Mouse (Mus musculus) midbrain, embryonic 10.5 days (tissue): ENCODE data around the gene Mxd1. TPM values are rescaled to one million over a fixed set of nuclear protein-coding genes. Genes with fewer than 3 reads are reported as not detected.
A peak's percentile ranks its signal among the peaks of the same experiment; 100 is the strongest.

ENCODE experiments used
- DNase-seq: peaks from one replicate; pipeline ENCODE4 v3.0.0-alpha.2; 2017; ENCODE audit warnings: low spot score
- H3K27ac ChIP-seq: fragments of 300-500 bp; sonication (generic); replicated peaks from 2 replicates; pipeline ENCODE4 v1.5.1; 2016; ENCODE audit warnings: mild to moderate bottlenecking
- H3K27me3 ChIP-seq: fragments of 300-500 bp; sonication (generic); 2 replicates; pipeline ENCODE4 v1.6.1; 2016; ENCODE audit warnings: low read depth, mild to moderate bottlenecking; ENCODE audit not compliant: poor library complexity, severe bottlenecking
- H3K36me3 ChIP-seq: fragments of 300-500 bp; sonication (generic); 2 replicates; pipeline ENCODE4 v1.6.1; 2016; ENCODE audit warnings: mild to moderate bottlenecking, moderate library complexity
- H3K4me1 ChIP-seq: fragments of 300-500 bp; sonication (generic); 2 replicates; pipeline ENCODE4 v1.6.1; 2016
- H3K4me3 ChIP-seq: fragments of 300-500 bp; sonication (generic); 2 replicates; pipeline ENCODE4 v1.5.1; 2016; ENCODE audit warnings: mild to moderate bottlenecking, moderate library complexity
- H3K9me3 ChIP-seq: fragments of 300-500 bp; sonication (generic); replicated peaks from 2 replicates; pipeline ENCODE4 v1.6.1; 2016; ENCODE audit warnings: mild to moderate bottlenecking
- WGBS: fragments of 180-500 bp; shearing (Covaris S2); methylation state at CpG from one replicate; pipeline ENCODE4 v1.1.7; 2016; 5-methylcytosine and 5-hydroxymethylcytosine counted together
- polyA plus RNA-seq: library from polyadenylated mRNA; unstranded; fragments of >200 nt; fragmentation: Nextera tagmentation; extraction: Ambion mirVana; gene quantifications from 2 replicates; pipeline ENCODE4 v1.2.1, GENCODE M21; 2016

Gene Mxd1
- polyA plus RNA-seq, 1 experiment from 2014 or later, result 9.1 TPM

DNA sequence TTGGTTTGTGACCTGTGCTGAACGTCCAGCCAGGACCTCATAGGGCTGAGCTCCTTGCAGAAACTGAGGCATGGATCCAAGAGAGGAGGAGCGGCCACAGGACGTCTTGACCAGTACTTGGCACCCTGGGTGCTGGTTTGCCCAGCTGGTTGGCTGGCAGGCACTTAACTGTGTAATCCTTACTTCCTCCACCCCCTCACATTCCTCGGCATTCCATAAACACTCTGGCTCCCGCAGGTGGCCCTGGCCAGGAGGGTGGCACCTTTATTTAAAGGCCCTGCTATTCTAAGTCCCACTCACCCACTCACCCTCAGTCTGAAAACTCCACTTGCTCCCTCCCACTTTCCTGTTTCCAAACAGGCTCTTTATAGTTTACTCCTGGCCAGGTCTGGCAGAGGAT, 58.2 kb downstream of the Mxd1 start:
- Histone ChIP-seq H3K9me3 (no peaks in the 10 kb centered on the region), H3K36me3 (no peaks in the 10 kb centered on the region), H3K27ac (no peak overlapping the region), H3K27me3 (no peaks in the 10 kb centered on the region), H3K4me3 (no peak overlapping the region), H3K4me1 (no peaks in the 10 kb centered on the region)
- no peak for DNase-seq
- WGBS, result 55% methylated on average over 5 of the region's 5 CpGs

DNA sequence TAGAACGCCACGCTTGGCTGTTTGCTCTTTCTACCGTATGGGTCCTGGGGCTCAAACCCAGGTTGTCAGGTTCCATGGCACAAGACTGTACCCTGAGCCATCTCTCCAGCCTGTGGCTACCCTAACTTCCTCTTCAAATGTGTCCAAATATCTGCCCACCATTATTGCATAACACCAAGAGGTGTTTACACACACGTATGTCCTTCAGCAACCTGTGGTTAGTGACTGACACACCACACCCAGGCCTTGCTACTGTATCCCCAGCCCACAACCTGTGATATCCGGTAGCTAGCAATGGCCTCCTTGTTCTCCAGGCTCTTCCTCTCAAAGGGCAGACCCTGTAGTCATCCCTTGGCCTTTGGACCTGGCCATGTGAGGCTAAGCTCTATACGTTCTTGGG, 59.7 kb downstream of the Mxd1 start:
- H3K4me1 ChIP-seq, result no peaks in the 10 kb centered on the region
- no peaks in the 10 kb centered on the region for H3K27me3 ChIP-seq
- H3K27ac ChIP-seq, result no peak overlapping the region
- H3K4me3 ChIP-seq, result no peak overlapping the region
- 90% methylated on average over 6 of the region's 6 CpGs for WGBS
- no peaks in the 10 kb centered on the region for H3K9me3 ChIP-seq
- DNase-seq, result no peak
- H3K36me3 ChIP-seq, result no peaks in the 10 kb centered on the region

DNA sequence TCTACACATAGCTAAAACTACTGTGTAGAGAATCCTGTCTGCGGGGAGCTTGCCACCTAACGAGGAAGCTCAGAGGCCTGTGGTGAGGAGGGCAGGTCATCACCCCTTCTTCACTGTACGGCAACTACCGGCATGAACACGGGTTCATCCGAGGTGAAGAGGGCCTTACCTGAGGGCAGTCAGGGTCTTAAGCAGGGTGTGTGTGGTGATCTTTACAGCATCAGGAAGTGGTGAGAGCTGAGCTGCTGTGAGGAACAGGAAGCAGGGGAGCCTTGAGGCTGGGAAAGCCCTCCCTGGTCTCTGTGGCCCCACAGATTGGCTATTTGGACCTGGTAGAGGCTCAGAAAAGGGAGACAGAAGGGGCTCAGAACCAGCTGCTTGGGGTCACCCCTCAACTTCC, 61.5 kb downstream of the Mxd1 start:
- Histone ChIP-seq H3K27me3 (no peaks in the 10 kb centered on the region), H3K36me3 (no peaks in the 10 kb centered on the region), H3K27ac (no peak overlapping the region), H3K4me3 (no peak overlapping the region), H3K9me3 (no peaks in the 10 kb centered on the region), H3K4me1 (no peaks in the 10 kb centered on the region)
- no peak for DNase-seq
- WGBS, result 83% methylated on average over 6 of the region's 6 CpGs

DNA sequence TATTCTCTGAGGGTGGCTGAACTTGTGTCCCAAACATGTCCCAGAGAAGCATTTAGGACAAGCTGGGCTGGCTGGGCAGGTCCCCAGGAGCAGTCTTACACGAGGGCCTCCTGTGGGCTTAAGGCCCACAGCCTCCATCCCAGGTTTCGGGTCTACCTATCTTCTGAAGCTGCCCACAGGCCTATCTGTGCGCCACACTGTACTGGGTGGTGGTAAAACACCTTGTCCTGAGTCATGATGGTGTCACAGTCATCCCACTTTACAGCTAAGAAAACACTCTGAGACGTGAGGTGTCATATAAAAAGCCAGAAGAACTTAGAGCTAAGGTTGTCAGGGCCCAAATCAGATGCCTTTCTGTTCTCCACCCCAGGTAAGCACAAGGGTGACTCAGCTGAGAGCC, 62.7 kb downstream of the Mxd1 start:
- Histone ChIP-seq H3K27ac (no peak overlapping the region), H3K36me3 (no peaks in the 10 kb centered on the region), H3K9me3 (no peaks in the 10 kb centered on the region), H3K27me3 (no peaks in the 10 kb centered on the region), H3K4me3 (no peak overlapping the region), H3K4me1 (no peaks in the 10 kb centered on the region)
- DNase-seq, result no peak
- WGBS, result 83% methylated on average over 4 of the region's 4 CpGs

DNA sequence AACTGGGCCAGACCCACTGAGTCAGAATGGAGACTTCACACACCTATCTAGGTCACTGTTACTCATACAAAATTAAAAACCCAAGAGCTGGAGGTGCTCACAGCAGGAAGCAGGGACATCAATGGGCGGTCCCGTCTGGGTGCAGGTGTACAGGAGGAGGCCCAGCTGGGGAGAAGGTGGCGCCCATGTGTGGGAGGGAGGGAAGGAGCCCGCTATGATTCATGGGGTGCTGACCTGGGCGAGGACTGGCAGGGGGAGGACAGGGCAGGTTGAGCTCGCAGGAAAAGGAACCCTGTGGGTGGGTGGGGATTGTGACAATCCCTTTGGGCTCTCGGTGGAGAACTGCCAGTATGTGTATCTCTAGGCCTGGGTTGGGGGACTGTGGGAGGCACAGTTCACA, 63.7 kb downstream of the Mxd1 start:
- 76% methylated on average over 7 of the region's 7 CpGs for WGBS
- Histone ChIP-seq H3K9me3 (no peaks in the 10 kb centered on the region), H3K4me3 (no peak overlapping the region), H3K27me3 (no peaks in the 10 kb centered on the region), H3K36me3 (no peaks in the 10 kb centered on the region), H3K27ac (no peak overlapping the region), H3K4me1 (no peaks in the 10 kb centered on the region)
- DNase-seq, result no peak

DNA sequence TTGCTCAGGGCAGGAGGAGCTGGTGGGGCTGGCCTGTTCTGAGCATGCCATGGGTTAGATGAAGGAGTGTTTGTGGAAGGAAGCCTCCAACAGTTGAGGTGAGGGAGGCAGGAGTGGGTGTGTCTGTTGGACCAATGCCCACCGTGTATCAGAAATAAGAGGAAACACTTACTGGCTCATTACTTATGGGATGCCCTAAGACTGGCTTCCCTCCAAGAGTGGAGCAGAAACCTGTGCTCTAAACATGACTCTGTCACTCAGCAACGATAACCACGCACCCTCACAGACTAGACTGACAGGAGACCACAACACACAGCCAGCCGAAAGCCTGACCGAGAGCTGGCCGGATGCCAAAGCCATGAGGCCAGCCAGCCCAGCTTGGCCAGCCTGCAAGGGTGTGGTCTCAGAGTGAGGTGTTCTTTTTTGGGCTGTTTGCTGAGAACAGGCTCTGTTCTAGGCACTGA, 69.0 kb downstream of the Mxd1 start:
- Histone ChIP-seq H3K4me1 (0 out of 2 replicates have a peak, but pooled peaks cover 5% of the 10 kb centered on the region), H3K4me3 (no peak overlapping the region), H3K9me3 (no peaks in the 10 kb centered on the region), H3K27ac (no peak overlapping the region), H3K27me3 (no peaks in the 10 kb centered on the region), H3K36me3 (no peaks in the 10 kb centered on the region)
- 86% methylated on average over 6 of the region's 6 CpGs for whole genome bisulfite sequencing
- DNase-seq, result no peak

DNA sequence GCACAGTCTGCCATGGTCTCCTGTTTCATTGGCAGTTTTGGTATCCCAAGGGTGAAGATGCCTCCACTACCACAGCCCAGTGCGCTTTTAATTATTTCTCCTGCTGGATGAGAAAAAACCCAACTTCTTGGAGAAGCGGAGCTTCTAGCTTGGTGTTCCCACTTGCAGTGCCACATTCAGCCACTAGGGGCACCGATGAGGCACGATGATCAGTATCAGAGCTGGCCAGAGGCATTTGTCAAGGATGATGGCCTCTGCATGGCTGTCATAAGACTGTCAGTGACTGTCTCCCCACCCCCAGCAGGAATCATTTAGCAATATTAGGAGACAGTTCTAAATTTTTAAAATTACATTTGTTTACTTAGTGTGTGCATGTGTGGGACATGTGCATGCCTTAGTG, 69.8 kb downstream of the Mxd1 start:
- Histone ChIP-seq H3K27me3 (no peaks in the 10 kb centered on the region), H3K27ac (no peak overlapping the region), H3K36me3 (no peaks in the 10 kb centered on the region), H3K4me1 (0 out of 2 replicates have a peak, but pooled peaks cover 9% of the 10 kb centered on the region), H3K4me3 (no peak overlapping the region), H3K9me3 (no peaks in the 10 kb centered on the region)
- WGBS, result 23% methylated on average over 4 of the region's 4 CpGs
- peak; percentile 75 for DNase-seq

DNA sequence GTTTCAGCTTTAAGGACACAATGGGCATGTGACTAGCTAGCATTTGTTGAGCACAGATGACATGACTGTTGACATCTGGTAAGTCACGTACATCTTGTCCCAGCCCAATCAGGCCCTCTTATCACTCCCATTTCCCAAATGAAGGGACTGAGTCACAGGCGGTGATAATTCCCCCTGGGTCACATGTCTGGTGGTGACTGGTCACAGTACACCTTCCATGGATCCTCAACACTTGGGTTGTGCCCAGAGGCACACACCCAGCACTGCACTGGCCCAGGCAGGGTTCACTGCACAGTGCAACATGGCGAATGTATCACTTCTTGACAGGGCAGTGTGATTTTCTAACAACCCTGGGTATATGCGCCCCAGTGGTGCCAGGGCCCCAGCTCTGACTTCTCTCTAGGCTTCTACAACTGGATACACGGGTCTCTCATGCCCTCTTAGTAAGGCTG, 70.2 kb downstream of the Mxd1 start:
- H3K9me3 ChIP-seq, result no peaks in the 10 kb centered on the region
- 74% methylated on average over 5 of the region's 5 CpGs for WGBS
- no peak overlapping the region for H3K27ac ChIP-seq
- no peak for DNase-seq
- no peaks in the 10 kb centered on the region for H3K27me3 ChIP-seq
- no peak overlapping the region for H3K4me3 ChIP-seq
- no peaks in the 10 kb centered on the region for H3K36me3 ChIP-seq
- 0 out of 2 replicates have a peak, but pooled peaks cover 9% of the 10 kb centered on the region for H3K4me1 ChIP-seq

Other genes starting within 250 kb of the Mxd1 start
- gene Gm44790, start 242.5 kb downstream of the Mxd1 start, polyA plus RNA-seq, result 0.63 and 0.89 TPM in 2 replicates
- 22.8 and 24.8 TPM in 2 replicates for gene C87436, start 230.8 kb downstream of the Mxd1 start, polyA plus RNA-seq
- gene Pcbp1, start 142.8 kb downstream of the Mxd1 start, polyA plus RNA-seq, result 321 and 408 TPM in 2 replicates
- 0.25 and 0.53 TPM in 2 replicates for gene Asprv1, start 41.0 kb downstream of the Mxd1 start, polyA plus RNA-seq
- gene Snrnp27, start 15.4 kb upstream of the Mxd1 start, polyA plus RNA-seq, result 128 and 133 TPM in 2 replicates
- 33.9 and 34.0 TPM in 2 replicates for gene Gmcl1, start 64.2 kb upstream of the Mxd1 start, polyA plus RNA-seq
- 4.5 and 5.2 TPM in 2 replicates for gene Anxa4, start 124.4 kb upstream of the Mxd1 start, polyA plus RNA-seq
- gene Aak1, start 180.4 kb upstream of the Mxd1 start, polyA plus RNA-seq, result 10.2 and 15.4 TPM in 2 replicates